Mouse (Mus musculus) heart, postnatal 0 days (tissue): Measurements from ENCODE around the gene F2rl1. TPM values are rescaled to one million over a fixed set of nuclear protein-coding genes. Genes with fewer than 3 reads are reported as not detected.

Experiments used
- ATAC-seq: fragments of 200-750 bp; cut with Nextera tagmentation; 2 replicates; pipeline ENCODE4 v1.8.0; 2017; ENCODE audit warnings: low read depth, moderate number of reproducible peaks, moderate library complexity; ENCODE audit not compliant: insufficient read depth
- DNase-seq: peaks from one replicate; pipeline ENCODE4 v3.0.0-alpha.2; 2016; ENCODE audit warnings: low spot score
- H3K27ac ChIP-seq: fragments of 300-500 bp; sonication (generic); 2 replicates; pipeline ENCODE4 v1.5.1; 2014; ENCODE audit warnings: low read depth, mild to moderate bottlenecking
- H3K27me3 ChIP-seq: fragments of 300-500 bp; sonication (generic); 2 replicates; pipeline ENCODE4 v1.6.1; 2014; ENCODE audit warnings: low read length, mixed read lengths; ENCODE audit not compliant: control insufficient read depth, insufficient read depth
- H3K36me3 ChIP-seq: fragments of 300-500 bp; sonication (generic); replicated peaks from 2 replicates; pipeline ENCODE4 v1.6.1; 2014; ENCODE audit warnings: low read length, mixed read lengths; ENCODE audit not compliant: control insufficient read depth, insufficient read depth
- H3K4me1 ChIP-seq: fragments of 300-500 bp; sonication (generic); 2 replicates; pipeline ENCODE4 v1.6.1; 2014; ENCODE audit warnings: antibody characterized with exemption; ENCODE audit not compliant: control insufficient read depth, insufficient read depth
- H3K4me2 ChIP-seq: fragments of 300-500 bp; sonication (generic); 2 replicates; pipeline ENCODE4 v1.6.1; 2014; ENCODE audit warnings: low read depth, mild to moderate bottlenecking, low read length, moderate library complexity
- H3K4me3 ChIP-seq: fragments of 300-500 bp; sonication (generic); 2 replicates; pipeline ENCODE4 v1.5.1; 2014; ENCODE audit warnings: low read depth, low read length
- H3K9ac ChIP-seq: fragments of 300-500 bp; sonication (generic); replicated peaks from 2 replicates; pipeline ENCODE4 v1.6.1; 2014; ENCODE audit warnings: low read depth, low read length, mixed read lengths
- H3K9me3 ChIP-seq: fragments of 300-500 bp; sonication (generic); replicated peaks from 2 replicates; pipeline ENCODE4 v1.6.1; 2016; ENCODE audit warnings: low read length; ENCODE audit not compliant: control insufficient read depth
- CTCF ChIP-seq: IDR thresholded peaks from 2 replicates; pipeline ENCODE4 v1.5.1; 2016; ENCODE audit warnings: antibody characterized with exemption, control low read depth, low read depth
- EP300 ChIP-seq: IDR thresholded peaks from 2 replicates; pipeline ENCODE4 v1.6.1; 2016; ENCODE audit warnings: antibody characterized with exemption, low read depth
- WGBS: fragments of 180-500 bp; shearing (Covaris S2); extraction: QIAGEN DNeasy Blood & Tissue Kit; methylation state at CpG from one replicate; pipeline ENCODE4 v1.1.7; 2014; 5-methylcytosine and 5-hydroxymethylcytosine counted together
- polyA plus RNA-seq: library from polyadenylated mRNA; unstranded; fragments of >200 nt; fragmentation: Nextera tagmentation; extraction: Ambion mirVana; gene quantifications from 2 replicates; pipeline ENCODE4 v1.2.1, GENCODE M21; 2015
- total RNA-seq: library from RNA; depleted of rRNA; stranded (reverse); fragments of >200 nt; gene quantifications from 2 replicates; pipeline ENCODE4 v1.2.3, GENCODE M21; 2014; ENCODE audit warnings: low replicate concordance; rRNA removed

F2rl1 gene
- total and polyA plus RNA-seq, 2 experiments from 2014 or later = 0.25 to 0.95 TPM

DNA sequence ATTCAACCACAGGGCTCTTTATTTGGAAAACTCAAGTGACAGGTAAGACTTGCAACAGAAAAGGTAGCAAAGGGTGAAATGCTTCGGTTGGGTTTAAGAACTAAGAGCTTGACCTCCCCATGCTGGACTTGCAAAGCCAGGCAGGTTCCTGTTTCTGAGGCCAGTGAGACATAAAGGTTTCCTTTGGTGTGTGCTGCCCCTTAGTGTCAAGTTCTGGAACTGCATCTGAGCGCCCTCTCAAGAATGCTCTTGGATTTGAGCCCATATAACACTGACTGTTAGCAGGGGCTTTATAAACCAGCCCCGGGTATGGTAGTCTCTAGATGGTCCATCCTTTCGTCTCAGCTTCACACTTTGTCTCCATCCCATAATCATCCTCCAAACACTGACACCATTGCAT, 43.6 kb downstream of the F2rl1 start:
- no peak overlapping the region for H3K4me3 ChIP-seq
- H3K4me1 ChIP-seq = no peaks in the 10 kb centered on the region
- H3K9ac ChIP-seq = no peak overlapping the region
- no peak overlapping the region for H3K27ac ChIP-seq
- H3K4me2 ChIP-seq = no peak overlapping the region
- DNase-seq (peak; percentile 54), ATAC-seq (0 out of 2 replicates have a peak, but pooled peaks have one; percentile 44)
- WGBS = 7% methylated on average over 4 of the region's 4 CpGs
- no peak for TF ChIP-seq EP300
- peak; percentile 91 for TF ChIP-seq CTCF
- no peaks in the 10 kb centered on the region; the same call in 1 of the 2 replicates for H3K27me3 ChIP-seq
- H3K9me3 ChIP-seq = no peaks in the 10 kb centered on the region
- no peaks in the 10 kb centered on the region for H3K36me3 ChIP-seq

DNA sequence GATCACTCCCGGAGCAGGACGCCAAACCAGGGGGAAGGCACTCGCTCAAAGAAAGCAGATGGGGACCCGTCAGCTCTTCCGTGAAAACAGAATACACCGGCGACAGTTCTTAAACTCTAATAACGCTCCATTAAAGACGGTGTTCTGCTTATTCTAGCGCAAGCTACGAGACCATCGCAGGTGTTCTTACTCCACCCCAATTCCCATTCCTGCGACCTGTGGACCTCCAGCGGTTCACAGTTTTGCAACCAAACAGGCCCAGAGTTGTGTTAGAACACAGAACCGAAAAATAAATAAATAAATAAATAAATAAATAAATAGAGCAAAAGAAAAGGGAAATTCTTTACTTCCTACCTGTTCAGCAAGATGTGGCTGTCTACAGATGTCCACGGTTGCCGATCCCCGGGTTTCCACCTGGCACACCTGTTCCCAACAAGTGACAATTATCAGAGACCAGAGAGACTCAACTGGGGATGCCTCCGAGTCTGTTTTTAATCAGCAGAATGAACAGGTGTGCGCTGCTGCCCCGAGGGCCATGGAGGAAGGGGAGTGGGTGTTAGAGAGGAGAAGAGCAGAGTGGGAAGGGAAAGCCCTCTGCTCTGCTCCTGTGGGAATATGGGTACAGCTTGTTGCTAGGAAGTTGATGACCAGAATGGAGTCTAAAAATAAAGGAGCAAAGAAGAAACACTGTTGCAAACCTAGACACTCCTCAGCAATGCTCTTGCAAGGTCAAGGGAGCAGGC, 46.2 kb downstream of the F2rl1 start, which contains the start of gene S100z:
Gene S100z, minus strand, starts transcription at position 51 of the 743 bp plus-strand sequence.
- H3K9ac ChIP-seq = no peak within 1 kb of the TSS
- H3K4me3 ChIP-seq = no peak within 1 kb of the TSS
- no peaks in the 10 kb centered on the region; the same call in 1 of the 2 replicates for H3K27me3 ChIP-seq
- no peaks in the 10 kb centered on the region for H3K4me1 ChIP-seq
- no peak within 1 kb of the TSS for H3K27ac ChIP-seq
- no peaks in the 10 kb centered on the region for H3K9me3 ChIP-seq
- DNase-seq = no peak
- ATAC-seq = no peak
- H3K36me3 ChIP-seq = no peaks in the 10 kb centered on the region
- H3K4me2 ChIP-seq = no peak within 1 kb of the TSS
- WGBS = 85% methylated on average over 21 of the region's 21 CpGs
- TF ChIP-seq CTCF = no peak
- TF ChIP-seq EP300 = no peak

DNA sequence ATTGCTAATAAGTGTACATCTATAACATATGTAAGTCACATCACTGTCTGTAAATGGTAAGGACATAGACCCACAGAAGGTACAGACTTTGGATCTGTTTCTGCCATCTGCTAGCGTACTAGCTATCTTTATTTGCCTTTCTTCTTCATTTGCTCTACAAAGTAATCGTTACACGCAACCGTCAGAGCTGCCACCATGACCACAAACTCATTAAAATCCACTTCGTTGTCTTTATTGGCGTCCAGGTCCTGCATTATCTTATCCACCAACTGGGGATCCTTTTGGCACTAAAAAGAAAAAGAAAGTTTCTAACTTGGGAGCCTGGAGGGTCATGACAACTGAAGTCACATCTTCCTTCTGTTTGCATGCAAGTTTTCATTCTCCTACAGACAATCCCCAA, 47.9 kb downstream of the F2rl1 start:
- Histone ChIP-seq H3K27ac (no peak overlapping the region), H3K4me3 (no peak overlapping the region), H3K9me3 (no peaks in the 10 kb centered on the region), H3K27me3 (no peaks in the 10 kb centered on the region; the same call in 1 of the 2 replicates), H3K4me2 (no peak overlapping the region), H3K4me1 (no peaks in the 10 kb centered on the region), H3K9ac (no peak overlapping the region), H3K36me3 (no peaks in the 10 kb centered on the region)
- no peak for ATAC-seq
- no peak for TF ChIP-seq CTCF
- no peak for TF ChIP-seq EP300
- 74% methylated on average over 6 of the region's 6 CpGs for WGBS
- no peak for DNase-seq

DNA sequence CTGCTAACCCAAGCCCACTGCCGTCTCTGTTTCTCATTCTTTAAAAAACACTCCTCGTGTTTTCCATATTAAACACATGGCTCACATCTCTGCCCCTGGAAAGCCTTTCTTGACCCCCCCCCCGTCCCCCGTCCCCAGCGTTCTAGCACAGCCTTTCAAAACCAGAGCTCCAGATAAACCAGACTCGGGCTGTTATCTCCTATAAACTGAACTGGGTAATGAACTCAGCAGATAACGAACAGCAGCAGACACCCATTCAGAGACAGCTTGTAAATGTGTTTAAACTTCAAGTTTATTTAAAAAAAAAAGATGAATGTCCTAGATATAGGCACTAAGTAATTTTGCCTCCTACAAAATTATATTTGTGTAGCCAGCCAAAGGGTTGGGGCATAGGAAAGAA, 49.9 kb downstream of the F2rl1 start:
- Histone ChIP-seq H3K9me3 (no peaks in the 10 kb centered on the region), H3K4me3 (no peak overlapping the region), H3K4me2 (no peak overlapping the region), H3K4me1 (no peaks in the 10 kb centered on the region), H3K36me3 (no peaks in the 10 kb centered on the region), H3K9ac (no peak overlapping the region), H3K27me3 (no peaks in the 10 kb centered on the region; the same call in 1 of the 2 replicates), H3K27ac (no peak overlapping the region)
- TF ChIP-seq CTCF (no peak), EP300 (no peak)
- ATAC-seq (no peak), DNase-seq (no peak)
- WGBS = 10% methylated on average over 7 of the region's 7 CpGs

DNA sequence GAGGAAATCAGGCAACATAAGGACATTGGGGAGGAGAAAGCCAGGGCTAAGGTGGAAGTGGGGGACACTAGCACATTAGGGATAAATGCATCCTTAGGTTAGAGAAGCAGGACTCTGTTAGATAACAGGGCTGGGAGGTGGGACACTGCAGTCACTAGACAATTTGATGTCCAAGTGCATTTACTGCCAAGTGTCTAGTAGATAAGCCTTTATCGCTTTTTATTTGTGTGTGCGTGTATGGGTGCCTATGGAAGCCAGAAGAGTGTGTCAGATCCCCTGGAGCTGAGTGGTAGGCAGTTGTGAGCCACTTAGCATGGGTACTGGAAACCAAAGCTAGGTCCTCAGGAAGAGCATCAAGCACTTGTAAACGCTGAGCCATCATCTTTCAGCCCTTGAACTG, 50.7 kb downstream of the F2rl1 start:
- no peaks in the 10 kb centered on the region for H3K27me3 ChIP-seq
- DNase-seq = no peak
- no peak for ATAC-seq
- H3K9ac ChIP-seq = no peak overlapping the region
- H3K27ac ChIP-seq = no peak overlapping the region
- no peaks in the 10 kb centered on the region for H3K36me3 ChIP-seq
- no peak overlapping the region for H3K4me3 ChIP-seq
- no peaks in the 10 kb centered on the region for H3K9me3 ChIP-seq
- H3K4me2 ChIP-seq = no peak overlapping the region
- no peaks in the 10 kb centered on the region for H3K4me1 ChIP-seq
- 59% methylated on average over 3 of the region's 3 CpGs for WGBS
- no peak for TF ChIP-seq CTCF
- no peak for TF ChIP-seq EP300

DNA sequence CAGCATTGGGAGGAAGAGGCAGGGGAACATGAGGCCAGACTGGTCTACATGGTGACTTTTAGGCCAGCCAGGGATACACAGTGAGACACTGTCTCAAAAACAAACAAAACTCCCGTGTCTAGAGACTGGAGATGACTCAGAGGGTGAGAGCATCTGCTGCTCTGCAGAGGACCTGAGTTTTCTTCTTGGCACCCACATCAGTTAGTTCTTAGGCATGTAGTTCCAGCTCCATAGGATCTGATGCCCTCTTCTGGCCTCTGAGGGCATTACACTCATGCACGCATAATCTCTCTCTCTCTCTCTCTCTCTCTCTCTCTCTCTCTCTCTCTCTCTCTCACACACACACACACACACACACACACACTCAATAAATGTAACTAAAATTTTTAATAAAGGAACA, 54.1 kb downstream of the F2rl1 start:
- H3K27ac ChIP-seq = no peak overlapping the region
- no peaks in the 10 kb centered on the region for H3K9me3 ChIP-seq
- H3K36me3 ChIP-seq = no peaks in the 10 kb centered on the region
- no peak for ATAC-seq
- H3K9ac ChIP-seq = no peak overlapping the region
- no peaks in the 10 kb centered on the region for H3K27me3 ChIP-seq
- no peak overlapping the region for H3K4me3 ChIP-seq
- DNase-seq = peak; percentile 29
- 63% methylated on average over 2 of the region's 2 CpGs for WGBS
- TF ChIP-seq EP300 (no peak), CTCF (peak; percentile 46)
- no peaks in the 10 kb centered on the region for H3K4me1 ChIP-seq
- H3K4me2 ChIP-seq = no peak overlapping the region

Other genes starting within 250 kb of the F2rl1 start
- gene Zbed3, start 201.6 kb downstream of the F2rl1 start, total RNA-seq = 26.7 and 36.7 TPM in 2 replicates
- gene Zbed3, start 201.6 kb downstream of the F2rl1 start, polyA plus RNA-seq = 30.6 and 32.1 TPM in 2 replicates
- 14.8 and 17.9 TPM in 2 replicates for gene Aggf1, start 149.9 kb downstream of the F2rl1 start, total RNA-seq
- 16.6 and 19.0 TPM in 2 replicates for gene Aggf1, start 149.9 kb downstream of the F2rl1 start, polyA plus RNA-seq
- not detected in 2 replicates for gene Crhbp, start 80.3 kb downstream of the F2rl1 start, total RNA-seq
- not detected in 2 replicates for gene Crhbp, start 80.3 kb downstream of the F2rl1 start, polyA plus RNA-seq
- not detected in 2 replicates for gene S100z, start 46.5 kb downstream of the F2rl1 start, total RNA-seq
- not detected in 2 replicates for gene S100z, start 46.5 kb downstream of the F2rl1 start, polyA plus RNA-seq
- gene F2r, start 93.3 kb upstream of the F2rl1 start, total RNA-seq = 105 and 161 TPM in 2 replicates
- 62.1 and 63.9 TPM in 2 replicates for gene F2r, start 93.3 kb upstream of the F2rl1 start, polyA plus RNA-seq
- gene F2rl2, start 171.6 kb upstream of the F2rl1 start, total RNA-seq = not detected in 2 replicates
- gene F2rl2, start 171.6 kb upstream of the F2rl1 start, polyA plus RNA-seq = 0.05 and 0.18 TPM in 2 replicates